Mouse (Mus musculus): ENCODE measurements around the gene Ndc1.

Ndc1 gene

GRCm38 (mm10) chr4:107443621-107444020, 76.0 kb downstream of the Ndc1 start:
- no peak for DNase-seq

DNA sequence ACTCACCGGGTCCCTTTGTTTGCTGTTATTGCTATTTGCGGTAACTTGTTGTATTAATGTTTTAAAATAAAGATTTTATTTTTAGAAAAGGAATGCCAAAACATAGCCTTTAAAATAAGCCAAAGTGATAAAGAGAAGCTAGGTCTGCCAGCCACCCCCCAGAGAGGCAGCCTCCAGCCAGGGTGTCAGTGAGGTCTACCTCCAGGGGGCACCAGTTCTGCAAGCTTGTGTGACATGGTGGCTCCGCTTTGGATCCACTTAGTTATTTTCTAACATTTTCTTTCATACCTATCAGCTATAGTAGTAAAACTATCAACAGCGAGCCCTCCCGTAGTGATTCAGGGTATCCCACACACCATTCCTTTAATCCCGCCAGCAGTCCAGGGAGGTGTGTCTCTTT, 80.9 kb downstream of the Ndc1 start:
- peak; percentile 33 for DNase-seq

DNA sequence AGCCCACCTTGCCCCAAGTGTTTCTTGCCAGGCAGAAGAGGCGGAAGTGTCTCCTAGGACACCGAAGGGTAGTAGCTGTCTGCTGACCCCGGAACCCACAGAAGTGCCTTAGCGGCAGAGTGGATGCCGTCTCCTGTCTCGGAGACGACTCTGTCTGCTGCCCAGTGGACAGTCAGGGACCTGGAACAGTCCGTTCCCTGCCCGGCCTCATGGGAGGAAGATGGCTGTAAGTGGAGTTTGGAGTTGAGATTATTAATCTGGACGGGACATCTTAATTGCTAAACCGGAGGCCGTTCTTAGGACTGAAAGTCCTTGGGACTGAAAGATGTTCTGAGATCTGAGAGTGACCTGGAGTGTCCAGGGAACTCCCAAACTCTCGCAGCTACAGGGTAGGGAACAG, 81.9 kb downstream of the Ndc1 start:
- no peak for DNase-seq

DNA sequence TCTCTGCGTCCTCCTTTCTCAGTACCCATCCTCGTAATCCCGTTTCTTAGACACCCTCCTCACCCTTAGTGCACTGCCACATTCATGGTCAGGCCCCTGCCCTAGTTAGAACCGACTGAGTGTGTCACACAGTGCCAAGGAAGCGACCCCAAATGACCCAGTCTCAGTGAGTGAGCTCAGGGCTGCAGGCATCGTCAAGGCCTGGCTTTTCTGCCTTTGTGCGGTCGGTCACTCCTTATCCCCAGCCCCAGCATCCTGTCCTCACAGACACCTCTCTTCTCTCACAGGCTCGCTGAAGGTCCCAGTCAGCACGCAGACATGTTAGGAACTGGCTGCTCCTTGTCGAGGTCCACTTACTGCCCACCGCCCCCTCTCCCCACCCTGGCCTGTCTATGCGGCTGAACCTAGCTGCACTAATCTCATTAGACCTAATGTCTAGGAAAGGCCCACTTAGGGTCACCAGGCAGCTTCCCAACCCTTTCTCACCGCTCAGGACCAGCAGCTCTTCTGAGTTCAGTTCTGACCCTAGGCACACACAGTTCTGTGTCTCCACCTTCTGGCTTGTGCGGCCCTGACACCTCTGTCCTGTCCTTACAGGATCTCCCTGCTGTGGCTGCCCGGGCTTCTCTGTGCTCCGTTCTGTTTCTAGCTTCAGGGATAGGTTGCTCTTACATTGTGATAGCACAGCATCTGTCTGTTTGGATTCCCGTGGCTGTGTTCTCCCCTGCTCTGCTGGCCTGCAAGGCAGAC, 84.9 kb downstream of the Ndc1 start:
- no peak for DNase-seq

GRCm38 (mm10) chr4:107453141-107453984, 85.8 kb downstream of the Ndc1 start:
- peak; percentile 92 for DNase-seq

GRCm38 (mm10) chr4:107457602-107458001, 90.0 kb downstream of the Ndc1 start:
- peak; percentile 84 for DNase-seq

GRCm38 (mm10) chr4:107458907-107459306, 91.3 kb downstream of the Ndc1 start:
- DNase-seq: peak; percentile 85

DNA sequence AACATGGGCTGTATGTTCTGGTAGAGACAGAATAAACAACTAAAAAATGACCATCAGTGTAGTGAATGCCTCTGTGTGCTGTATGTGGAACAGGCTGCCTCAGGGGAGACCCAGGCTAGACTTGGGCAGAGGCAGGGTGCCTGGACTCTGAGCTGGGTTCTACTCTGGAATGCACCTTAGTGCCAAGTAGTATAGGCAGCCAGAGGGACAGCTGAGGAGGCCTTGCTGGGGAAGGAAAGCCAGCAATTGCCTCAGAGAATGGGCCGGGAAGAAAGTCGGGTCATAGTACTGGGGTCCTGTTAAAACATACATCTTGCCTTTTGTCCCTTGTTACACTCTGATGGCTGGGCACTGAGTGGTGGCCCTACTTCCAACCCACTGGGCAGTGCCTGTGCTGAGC, 91.9 kb downstream of the Ndc1 start:
- no peak for DNase-seq

GRCm38 (mm10) chr4:107460468-107460867, 92.9 kb downstream of the Ndc1 start:
- DNase-seq: no peak

Data from liver (tissue).